Mouse (Mus musculus): ENCODE measurements around the gene Fmn2.

DNA sequence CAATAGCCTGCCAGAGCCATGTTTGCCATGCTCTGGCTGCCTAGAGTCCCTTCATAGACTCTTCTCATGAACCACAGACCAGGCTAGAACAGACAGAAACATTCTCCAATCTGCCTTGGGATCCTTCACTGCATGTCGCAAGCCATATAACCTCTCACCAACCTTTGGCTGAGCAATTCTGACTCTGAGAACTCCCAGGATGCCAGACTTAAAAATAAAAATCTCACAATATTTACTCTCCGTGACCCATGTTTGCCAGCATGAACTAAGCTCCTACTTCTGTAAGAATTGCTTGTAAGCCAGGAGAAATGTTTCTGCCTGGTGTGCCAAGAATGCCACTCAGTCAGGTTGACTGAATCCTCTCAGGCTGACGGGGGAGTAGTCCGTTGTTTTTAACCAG, 246.9 kb downstream of the Fmn2 start:
- TF ChIP-seq POLR2A (IDR thresholded peaks at IDR 0.05; ENCODE audit: control insufficient read depth, extremely low read depth, insufficient read depth, low read length, poor library complexity) (no peak), CTCF (IDR thresholded peaks at IDR 0.05; ENCODE audit: borderline replicate concordance, control insufficient read depth, extremely low read depth, insufficient read depth, low read length, poor library complexity) (no peak)

Data from thymus, adult 2 months (tissue).